Mouse (Mus musculus) ovary, postnatal 36 days (tissue): ENCODE measurements around the gene Mrto4.
"Not testable (repeated sequence)": the region's sequence is repeated elsewhere in the genome, so short reads cannot be mapped to it uniquely, and the experiment has no call there.

ENCODE experiments used
- DNase-seq: peaks from one replicate; pipeline ENCODE4 v3.0.0; 2022; ENCODE audit warnings: low spot score, mixed read lengths

The Mrto4 gene

GRCm38 (mm10) chr4:139351931-139352711, at the start of gene Mrto4, which contains the start of the genes Emc1 and Ubr4:
TSS of gene Mrto4 (minus strand) at chr4:139352576.
TSS of gene Emc1 (plus strand) at chr4:139352587.
TSS of gene Ubr4 (plus strand) at chr4:139352609.
- DNase-seq, result peak; percentile 84

- DNase-seq, result no peak
Measured at GRCm38 (mm10) chr4:139400487-139400886, 48.1 kb upstream of the Mrto4 start.

GRCm38 (mm10) chr4:139395431-139395830, 43.1 kb upstream of the Mrto4 start:
- no peak for DNase-seq

- DNase-seq, result no peak
Measured at GRCm38 (mm10) chr4:139389557-139389956, 37.2 kb upstream of the Mrto4 start.

GRCm38 (mm10) chr4:139386869-139387319, 34.5 kb upstream of the Mrto4 start:
- DNase-seq, result no peak

GRCm38 (mm10) chr4:139385841-139386240, 33.5 kb upstream of the Mrto4 start:
- DNase-seq, result not testable (repeated sequence)

- no peak for DNase-seq
Measured at GRCm38 (mm10) chr4:139382231-139382630, 29.9 kb upstream of the Mrto4 start.

GRCm38 (mm10) chr4:139381452-139381845, 29.1 kb upstream of the Mrto4 start:
- no peak for DNase-seq

GRCm38 (mm10) chr4:139380775-139381451, 28.5 kb upstream of the Mrto4 start:
- DNase-seq, result no peak

- peak; percentile 100 for DNase-seq
Measured at GRCm38 (mm10) chr4:139380207-139380748, 27.9 kb upstream of the Mrto4 start.

- DNase-seq, result no peak
Measured at GRCm38 (mm10) chr4:139379719-139380118, 27.3 kb upstream of the Mrto4 start.

GRCm38 (mm10) chr4:139373531-139373930, 21.2 kb upstream of the Mrto4 start:
- no peak for DNase-seq

- DNase-seq, result no peak
Measured at GRCm38 (mm10) chr4:139373130-139373529, 20.8 kb upstream of the Mrto4 start.

GRCm38 (mm10) chr4:139368038-139368437, 15.7 kb upstream of the Mrto4 start:
- DNase-seq, result no peak

GRCm38 (mm10) chr4:139367336-139367735, 15.0 kb upstream of the Mrto4 start:
- DNase-seq, result no peak

GRCm38 (mm10) chr4:139360761-139361548, 8.6 kb upstream of the Mrto4 start:
- no peak for DNase-seq

GRCm38 (mm10) chr4:139357211-139357610, 4.8 kb upstream of the Mrto4 start:
- DNase-seq, result no peak

GRCm38 (mm10) chr4:139352832-139353231, 456 bp upstream of the Mrto4 start:
- DNase-seq, result no peak

- no peak for DNase-seq
Measured at GRCm38 (mm10) chr4:139345416-139346019, 6.9 kb downstream of the Mrto4 start.

GRCm38 (mm10) chr4:139343718-139344117, 8.7 kb downstream of the Mrto4 start:
- DNase-seq, result peak; percentile 41

- peak; percentile 76 for DNase-seq
Measured at GRCm38 (mm10) chr4:139341556-139342233, 10.7 kb downstream of the Mrto4 start.
